Mouse (Mus musculus) cortical plate, adult 2 months (tissue): Measurements from ENCODE around the gene Abcg1.

Source experiments
- CTCF ChIP-seq: fragments of 200-500 bp; IDR thresholded peaks from 2 replicates; pipeline ENCODE4 v1.5.1; 2011; ENCODE audit warnings: mild to moderate bottlenecking, control low read depth, low read length; ENCODE audit not compliant: insufficient read depth; ENCODE audit errors: extremely low read depth
- POLR2A ChIP-seq: fragments of 200-500 bp; IDR thresholded peaks from 2 replicates; pipeline ENCODE4 v1.6.1; 2011; ENCODE audit warnings: mild to moderate bottlenecking, low read length, control low read depth; ENCODE audit not compliant: insufficient read depth; ENCODE audit errors: extremely low read depth

- TF ChIP-seq CTCF, result no peak
- no peak for TF ChIP-seq POLR2A
Observed at GRCm38 (mm10) chr17:31026986-31027385, 30.5 kb upstream of the Abcg1 start.
